Mouse (Mus musculus) mouse trophoblast stem cell (cell line): ENCODE results near the gene Cacna1g.

Experiments
- in situ Hi-C, 2 experiments: fragments of 300-500 bp; cut with MseI, MboI; formaldehyde crosslinking; loops; 2 replicates in 1 of 2; 3 replicates in 1 of 2; pipeline ENCODE4 v1.15.1; 2025

Cacna1g gene

DNA sequence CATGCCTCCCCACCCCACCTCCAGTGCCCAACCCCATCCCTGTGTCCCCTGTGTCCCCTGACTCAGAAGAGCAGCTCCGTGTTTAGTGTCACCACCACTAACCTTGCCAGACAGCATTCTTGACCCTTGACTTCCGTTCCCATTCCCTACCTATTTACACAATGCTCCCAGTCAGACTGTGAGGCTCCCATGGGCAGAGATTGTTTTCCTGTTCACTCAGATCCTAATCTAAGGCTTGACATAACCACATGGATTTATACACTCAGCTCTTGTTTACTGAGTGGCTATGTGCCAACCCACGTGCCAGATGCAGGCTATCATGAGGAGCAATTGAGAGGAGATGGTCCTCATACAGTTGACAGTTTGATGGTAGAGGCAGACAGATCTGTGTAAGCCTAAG, 108.7 kb downstream of the Cacna1g start:
- in situ Hi-C loops, result no loop called here

DNA sequence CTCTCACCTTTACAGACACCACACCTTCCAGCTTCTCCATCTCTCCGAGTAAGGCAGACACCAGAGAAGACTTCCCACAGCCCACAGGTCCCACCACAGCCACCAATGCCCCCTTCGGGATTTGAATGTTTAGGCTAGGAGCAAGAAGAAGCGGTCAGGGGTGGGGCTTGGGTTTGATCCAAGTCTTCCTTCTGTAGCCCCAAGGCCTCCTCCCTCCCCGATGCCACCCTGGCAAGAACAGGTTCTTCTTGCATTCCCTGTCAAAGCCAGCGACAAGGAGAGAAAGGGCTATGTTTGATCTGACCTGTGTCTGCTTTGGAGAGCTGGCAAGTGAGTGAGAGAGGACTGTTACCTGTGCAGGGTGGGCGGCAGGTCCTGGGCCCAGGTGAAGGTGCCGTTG, 110.3 kb downstream of the Cacna1g start:
- in situ Hi-C loops, result no loop called here

DNA sequence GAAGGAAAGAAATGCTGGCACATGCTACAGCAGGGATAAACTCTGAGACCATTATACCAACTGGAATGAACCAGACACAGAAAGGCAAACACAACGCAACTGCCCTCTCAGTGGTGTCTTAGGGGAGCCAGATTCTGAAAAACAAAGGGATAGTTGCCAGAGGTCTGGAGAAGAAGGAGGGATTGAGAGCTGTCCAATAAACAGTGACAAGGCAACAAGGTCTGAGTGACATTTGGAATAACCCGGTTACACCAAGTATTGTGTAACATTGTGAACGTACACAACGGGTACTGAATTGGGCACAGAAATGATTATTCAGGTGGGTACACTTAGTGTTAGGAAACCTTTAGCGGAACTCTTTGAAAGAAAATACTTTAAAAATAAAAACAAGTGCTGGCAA, 111.9 kb downstream of the Cacna1g start:
- in situ Hi-C loops, result no loop called here

DNA sequence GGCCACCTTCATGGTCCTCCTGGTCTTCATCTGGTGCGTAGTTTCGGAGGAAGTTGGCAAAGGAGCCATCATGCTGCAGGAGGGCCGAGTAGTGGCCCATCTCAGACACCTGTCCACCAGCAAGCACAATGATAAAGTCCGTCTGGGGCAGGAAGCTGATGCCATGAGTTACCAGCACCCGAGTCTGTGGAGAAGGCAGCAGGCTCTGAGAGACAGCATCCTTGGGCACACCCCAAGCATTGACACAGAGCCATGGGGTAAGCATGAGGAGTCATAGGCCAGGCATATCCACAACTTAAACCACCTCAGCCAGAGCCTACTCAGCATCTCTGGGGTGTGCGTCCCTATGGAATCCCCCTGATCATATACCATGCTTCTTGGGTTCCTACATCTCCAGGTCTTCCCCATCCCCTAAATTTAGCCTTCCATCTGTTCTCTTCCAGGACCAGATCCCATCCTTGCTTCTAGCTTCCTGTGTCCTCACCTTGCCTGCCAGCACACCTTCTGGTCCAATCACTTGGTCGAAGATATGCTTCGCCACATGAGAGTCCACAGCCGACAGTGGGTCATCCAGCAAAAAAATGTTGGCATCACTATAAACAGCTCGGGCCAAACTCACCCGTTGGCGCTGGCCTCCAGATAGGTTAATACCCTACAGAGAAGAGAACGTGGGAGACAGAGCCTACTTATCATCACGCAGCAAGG, 112.7 kb downstream of the Cacna1g start:
- in situ Hi-C loops, result no loop called here

DNA sequence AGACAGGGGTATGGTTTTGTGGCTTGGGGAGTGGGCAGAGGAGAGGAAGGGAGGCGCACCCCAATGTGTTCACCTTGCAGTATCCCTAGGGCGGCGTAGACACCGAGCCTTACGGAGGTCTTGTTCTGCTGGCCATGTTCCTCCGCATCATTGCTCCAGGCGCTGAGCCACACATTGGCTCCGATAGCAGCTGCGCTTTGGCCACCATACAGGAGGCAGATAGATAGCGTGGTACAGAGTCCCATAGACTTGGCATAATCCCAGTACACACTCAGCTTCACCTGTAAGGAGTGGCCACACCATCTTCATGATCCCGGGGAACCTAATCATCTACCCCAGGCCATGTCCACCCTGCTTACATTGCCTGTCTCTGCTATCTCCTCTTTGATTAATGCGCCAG, 114.8 kb downstream of the Cacna1g start:
- in situ Hi-C loops, result no loop called here
